Mouse (Mus musculus) embryo, embryonic 9.5 days (tissue): ENCODE results near the gene Eme2.

ENCODE experiments used
- DNase-seq: peaks from one replicate; pipeline ENCODE4 v3.0.0-alpha.2; 2017; ENCODE audit errors: extremely low spot score

Gene Eme2

DNA sequence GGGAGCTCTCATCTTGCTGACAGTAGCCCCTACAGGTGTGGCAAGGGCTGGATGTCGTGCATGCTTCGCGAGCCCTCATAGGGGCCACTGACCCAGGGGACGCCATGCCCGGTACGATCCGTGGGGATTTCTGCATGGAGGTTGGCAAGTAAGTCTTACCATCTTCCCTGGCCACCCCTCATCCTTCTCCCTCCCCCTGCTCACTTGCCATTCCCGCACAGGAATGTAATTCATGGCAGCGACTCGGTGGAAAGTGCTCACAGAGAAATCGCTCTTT, 2.0 kb upstream of the Eme2 start:
- no peak for DNase-seq

DNA sequence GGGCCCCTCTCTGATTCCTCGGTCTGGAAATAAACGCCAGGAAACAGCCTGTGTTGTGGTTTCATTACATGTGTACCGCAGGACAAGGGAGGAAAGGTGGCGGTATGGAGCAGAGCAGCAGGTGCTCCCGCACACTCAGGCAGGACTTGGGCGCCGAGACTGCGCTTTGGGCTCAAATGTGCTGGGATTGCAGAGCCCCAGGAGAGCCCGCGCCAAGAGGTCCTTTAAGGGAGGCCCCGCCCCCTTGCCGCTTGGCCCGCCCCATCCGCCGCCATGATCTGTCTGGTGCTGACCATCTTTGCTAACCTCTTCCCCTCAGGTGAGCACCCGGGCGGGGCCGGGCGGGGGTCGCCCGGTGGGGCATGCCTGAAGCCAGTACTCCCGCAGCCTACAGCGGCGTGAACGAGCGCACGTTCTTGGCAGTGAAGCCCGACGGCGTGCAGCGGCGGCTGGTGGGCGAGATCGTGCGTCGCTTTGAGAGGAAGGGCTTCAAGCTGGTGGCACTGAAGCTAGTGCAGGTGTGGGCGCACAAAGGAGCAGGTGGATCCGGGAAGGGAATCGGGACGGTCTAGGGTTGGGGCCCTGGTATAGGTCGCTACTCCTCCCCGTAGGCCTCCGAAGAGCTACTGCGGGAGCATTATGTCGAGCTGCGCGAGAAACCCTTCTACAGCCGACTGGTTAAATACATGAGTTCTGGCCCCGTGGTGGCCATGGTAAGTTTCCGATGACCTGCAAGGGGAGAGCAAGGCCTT, 1.5 kb upstream of the Eme2 start, which contains the start of gene Nme3:
Nme3 (plus strand) TSS at position 260 of the 752 bp plus-strand sequence.
- peak; percentile 85 for DNase-seq

DNA sequence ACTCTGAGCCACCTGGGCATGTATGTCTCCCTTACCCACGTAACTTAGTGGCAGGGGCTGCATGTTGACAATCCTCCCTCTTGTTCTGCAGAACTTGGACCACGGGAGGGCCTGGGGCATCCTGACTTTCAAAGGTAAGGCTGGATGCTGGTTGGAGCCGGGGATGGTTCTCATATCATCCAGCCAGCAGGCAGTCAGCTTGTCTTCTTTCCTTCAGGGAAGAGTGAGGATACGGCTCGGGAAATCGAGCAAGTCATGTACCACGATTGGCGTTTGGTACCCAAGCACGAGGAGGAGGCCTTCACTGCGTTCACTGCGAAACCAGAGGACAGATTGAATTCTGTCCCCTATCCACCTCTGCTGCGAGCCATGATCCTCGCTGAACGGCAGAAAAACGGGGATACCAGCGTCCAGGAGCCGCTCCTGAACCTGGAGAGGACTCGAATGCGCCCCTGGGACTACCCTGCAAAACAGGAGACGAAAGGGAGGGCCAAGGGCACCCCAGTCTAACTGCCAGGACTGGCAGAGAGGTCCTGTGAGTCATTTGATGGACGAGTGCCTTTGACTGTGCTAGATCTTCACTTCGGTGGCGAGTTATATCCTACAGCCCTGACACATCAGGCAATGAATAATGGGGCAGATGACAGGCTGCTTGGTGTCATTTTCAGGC, 819 bp upstream of the Eme2 start:
- DNase-seq, result no peak

DNA sequence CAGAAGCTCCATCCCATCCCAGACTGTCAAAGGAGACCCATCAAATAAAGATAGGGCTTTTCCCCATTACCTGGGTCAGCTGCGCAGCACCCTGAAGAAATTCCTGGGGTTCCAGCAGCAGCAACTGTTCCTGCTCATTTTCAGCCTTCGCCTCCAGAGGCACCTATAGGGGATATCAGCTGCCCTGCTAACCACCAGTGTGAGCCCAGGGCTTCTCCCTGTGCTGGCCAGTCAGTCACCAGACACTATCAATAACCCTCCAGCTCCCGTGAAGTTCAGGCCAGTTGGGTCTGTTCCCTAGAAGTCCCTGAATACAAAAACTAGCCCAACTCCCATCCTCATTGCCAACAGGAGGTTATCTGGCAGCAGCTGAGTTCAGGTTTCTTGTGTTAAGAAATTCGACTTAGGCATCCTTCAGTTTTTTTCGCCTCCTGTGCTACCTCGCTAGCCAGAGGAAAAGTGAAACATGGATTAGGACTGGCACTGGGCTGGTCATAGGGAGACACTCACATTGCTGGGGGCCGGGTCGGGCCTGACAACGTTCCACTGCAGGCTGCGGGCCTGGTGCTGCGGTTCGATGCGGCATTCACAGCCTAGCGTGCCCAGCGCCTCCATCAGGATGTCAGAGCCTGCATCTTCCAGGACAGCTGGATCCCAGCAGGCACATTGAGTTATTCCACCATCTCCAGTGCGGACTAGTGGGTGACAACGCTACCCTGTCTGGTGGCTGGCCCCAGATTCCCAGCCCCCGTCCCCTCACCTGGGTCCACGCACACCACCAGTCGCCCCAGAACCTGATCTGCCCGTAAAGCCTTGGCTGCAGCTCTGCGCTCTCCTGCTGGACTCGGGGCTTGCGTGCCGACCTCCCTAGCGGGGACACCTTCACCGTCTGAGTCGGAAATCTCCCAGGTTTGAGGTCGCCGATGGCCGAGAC, 559 bp downstream of the Eme2 start:
- no peak for DNase-seq

DNA sequence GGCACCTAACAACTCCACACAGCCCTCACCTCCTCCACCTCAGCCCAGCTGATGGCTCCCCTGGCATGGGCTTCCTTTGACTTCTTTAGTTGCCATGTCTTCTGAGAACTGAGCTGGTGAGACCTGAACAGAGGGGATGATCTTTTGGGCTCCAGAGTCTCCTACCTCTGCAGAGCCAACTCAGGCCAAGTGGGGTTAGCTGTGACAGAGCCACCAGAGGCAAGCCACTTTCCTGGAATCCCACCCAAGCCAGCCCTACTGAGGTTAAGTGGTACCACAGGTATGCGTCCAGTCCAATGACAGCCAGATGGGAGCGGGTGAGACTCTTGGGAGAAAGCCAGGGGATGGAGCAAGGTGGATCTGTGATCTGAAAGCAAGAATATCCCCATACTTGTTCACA, 1.6 kb downstream of the Eme2 start:
- no peak for DNase-seq

DNA sequence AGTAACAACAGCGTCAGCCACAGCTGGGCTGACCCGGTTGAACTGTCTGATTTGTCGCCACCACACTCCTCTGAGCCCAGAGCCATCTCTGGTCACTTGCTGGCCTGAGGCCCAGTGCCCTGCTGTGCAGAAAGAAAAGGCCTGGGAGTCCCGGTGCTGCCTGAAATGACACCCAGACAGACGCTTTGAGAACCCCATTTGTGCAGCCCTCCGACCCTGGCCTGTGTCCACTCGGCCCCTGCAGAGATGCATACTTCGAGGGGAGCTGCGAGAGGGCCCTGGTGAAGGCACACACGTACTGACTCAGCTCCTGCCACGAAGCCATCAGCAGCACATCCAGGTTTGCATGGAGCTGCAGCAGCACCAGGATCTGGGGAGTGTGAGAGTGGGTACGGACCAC, 2.1 kb downstream of the Eme2 start:
- DNase-seq, result no peak

DNA sequence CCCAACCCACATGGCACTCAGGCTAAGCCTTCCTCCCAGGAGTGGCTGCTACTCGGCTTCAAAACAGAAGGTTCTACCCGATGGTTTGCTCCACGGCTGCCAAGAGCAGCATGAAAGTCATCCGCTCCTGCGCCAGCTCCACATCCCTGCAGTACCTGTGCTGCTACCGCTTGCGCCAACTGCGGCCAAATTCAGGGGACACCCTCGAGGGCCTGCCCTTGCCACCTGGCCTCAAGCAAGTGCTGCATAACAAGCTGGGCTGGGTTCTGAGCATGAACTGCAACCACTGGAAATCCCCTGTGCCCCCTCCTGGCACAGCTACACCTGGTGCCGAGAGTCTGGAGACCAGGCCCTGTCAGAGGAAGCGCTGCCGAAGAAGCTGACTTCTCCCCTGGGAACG, 3.6 kb downstream of the Eme2 start:
- no peak for DNase-seq

DNA sequence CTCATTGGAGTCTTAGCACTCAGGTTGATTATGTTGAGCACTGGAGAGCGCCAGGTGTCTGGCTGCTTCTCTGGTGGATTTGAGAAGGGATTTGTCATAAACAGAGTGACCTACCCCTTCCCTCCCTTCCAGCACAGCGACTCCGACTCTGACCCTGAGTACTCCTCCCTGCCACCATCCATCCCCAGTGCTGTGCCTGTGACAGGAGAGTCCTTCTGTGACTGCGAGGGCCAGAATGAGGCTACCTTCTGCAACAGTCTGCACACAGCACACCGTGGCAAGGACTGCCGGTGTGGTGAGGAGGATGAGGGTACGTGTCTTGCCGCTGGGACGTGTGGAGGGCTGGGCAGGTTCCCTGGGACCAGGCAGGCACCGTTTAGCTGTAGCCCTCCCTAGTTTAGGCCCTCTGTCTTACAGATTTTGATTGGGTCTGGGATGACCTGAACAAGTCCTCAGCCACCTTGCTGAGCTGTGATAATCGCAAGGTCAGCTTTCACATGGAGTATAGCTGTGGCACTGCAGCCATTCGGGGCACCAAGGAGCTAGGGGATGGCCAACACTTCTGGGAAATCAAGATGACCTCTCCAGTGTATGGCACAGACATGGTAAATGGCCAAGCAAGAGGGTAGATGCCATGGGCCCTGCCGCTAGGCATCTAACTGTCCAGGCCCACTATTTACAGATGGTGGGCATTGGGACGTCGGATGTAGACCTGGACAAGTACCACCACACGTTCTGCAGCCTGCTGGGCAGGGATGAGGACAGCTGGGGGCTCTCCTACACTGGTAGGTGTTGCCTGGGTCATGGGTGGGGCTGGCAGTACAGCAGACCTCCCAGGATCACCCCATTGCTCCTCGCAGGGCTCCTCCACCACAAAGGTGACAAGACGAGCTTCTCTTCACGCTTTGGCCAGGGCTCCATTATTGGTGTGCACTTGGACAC, 4.5 kb downstream of the Eme2 start:
- no peak for DNase-seq

DNA sequence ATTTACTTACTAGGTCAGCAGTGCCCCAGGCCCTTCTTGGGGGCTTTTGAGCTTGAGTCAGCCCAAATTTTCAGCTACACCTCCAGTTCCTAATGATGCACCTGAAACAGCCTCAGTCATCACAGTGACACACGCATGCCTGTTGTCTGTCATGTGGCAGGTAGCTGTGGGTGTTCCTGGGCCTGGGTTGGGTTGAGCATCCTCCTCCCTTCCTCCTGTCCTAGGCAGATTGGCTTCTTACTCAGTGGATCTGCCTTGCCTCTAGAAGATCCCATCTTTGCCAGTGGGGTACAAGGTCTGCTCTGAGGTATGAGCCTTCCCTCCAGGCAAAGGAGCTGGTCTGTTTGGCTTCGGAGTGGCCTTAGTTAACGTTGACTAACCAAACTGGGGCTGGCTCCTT, 6.0 kb downstream of the Eme2 start:
- DNase-seq, result no peak

DNA sequence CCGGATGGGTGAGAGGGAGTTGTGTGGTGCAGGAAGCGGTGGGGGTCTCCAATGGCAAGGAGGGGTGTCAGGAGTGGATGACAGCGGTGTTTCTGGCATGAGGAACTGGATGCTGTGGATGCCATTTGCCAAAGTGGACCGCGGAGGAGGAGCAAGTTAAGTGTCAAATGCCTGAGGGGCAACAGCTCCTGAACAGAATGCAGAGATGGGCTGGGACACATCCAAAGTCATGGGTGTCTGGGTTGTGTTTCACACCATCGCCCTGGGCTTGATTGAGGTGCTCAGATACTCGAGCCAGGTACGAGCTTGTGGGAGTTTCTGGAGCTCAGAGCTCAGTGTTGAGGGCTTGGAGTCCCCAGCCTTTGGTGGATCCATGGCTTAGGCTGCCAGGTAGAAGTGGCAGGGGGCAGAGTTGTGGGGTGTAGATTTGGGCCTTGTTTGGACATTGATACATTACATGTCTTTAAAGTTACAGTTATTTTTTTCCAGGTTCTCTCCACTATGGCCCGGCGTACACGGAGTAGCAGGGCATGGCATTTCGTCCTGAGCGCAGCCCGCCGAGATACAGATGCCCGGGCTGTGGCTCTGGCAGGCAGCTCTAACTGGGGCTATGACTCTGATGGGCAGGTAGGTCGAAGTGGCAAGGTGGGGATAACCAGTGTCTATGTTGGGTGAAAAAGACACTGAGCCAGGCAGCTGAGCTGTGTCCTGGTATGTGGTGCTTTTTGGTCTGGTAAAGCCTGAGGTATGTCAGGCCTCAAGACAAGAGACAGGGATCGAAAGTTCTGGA, 7.4 kb downstream of the Eme2 start:
- DNase-seq, result no peak

DNA sequence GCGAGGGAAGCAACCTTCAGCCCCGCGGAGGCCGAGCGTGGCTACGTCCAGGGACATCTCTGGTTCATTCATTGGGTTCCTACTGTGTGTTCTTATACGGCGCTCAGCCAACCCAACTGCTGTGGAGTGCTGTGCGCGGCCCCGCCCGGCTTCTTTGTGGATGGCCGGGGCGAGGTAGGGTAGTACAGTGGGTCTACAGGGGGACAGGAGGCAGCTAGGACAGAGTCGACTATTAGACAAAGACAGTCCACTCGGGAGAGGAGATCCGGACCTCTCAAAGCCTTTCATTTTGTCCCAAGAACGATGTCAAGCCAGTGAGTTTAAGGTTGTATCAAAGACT, 8.0 kb downstream of the Eme2 start:
- DNase-seq, result no peak

DNA sequence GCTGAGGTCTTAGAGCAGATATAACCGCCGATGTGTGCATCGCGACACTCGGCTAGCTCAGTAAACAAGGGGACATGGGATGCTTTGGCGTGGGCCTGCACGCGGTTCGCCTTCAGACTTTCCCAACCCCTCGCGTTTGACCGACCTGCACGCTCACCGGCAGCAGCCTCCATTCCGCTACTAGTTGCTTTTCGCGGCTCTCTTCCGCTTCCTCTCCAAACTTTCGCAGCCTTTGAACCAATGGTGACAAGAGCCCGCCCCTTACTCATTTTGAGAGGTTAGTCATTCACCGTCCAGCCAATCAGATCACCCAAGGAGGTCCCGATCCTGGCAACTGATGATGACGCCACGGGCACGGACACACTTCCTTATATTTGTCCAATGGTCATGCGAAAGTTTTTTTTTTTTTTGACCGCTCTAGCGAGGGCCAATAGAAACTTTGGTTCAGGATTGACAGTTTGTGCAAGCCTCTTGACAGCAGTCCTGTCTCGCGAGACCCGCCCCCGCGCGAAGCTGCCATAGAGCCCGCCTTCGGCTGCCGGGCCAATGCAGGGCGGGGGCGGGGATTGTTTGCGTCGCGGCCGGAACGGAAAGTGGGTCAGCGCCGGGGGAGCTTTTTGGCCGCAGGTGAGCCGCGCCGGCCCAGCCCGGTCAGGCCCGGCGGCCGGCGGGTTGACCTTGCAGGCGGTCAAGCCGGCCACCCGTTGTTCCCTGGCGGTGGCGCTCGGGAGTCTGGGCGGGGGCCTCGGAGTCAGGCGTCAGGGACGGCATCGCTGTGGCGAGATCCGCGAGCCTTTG, 8.6 kb downstream of the Eme2 start, which contains the start of the genes Nubp2 and Spsb3:
Nubp2 (minus strand) TSS at position 216 of the 798 bp plus-strand sequence.
Spsb3 (plus strand) TSS at position 510 of the 798 bp plus-strand sequence.
- DNase-seq, result peak; percentile 96

DNA sequence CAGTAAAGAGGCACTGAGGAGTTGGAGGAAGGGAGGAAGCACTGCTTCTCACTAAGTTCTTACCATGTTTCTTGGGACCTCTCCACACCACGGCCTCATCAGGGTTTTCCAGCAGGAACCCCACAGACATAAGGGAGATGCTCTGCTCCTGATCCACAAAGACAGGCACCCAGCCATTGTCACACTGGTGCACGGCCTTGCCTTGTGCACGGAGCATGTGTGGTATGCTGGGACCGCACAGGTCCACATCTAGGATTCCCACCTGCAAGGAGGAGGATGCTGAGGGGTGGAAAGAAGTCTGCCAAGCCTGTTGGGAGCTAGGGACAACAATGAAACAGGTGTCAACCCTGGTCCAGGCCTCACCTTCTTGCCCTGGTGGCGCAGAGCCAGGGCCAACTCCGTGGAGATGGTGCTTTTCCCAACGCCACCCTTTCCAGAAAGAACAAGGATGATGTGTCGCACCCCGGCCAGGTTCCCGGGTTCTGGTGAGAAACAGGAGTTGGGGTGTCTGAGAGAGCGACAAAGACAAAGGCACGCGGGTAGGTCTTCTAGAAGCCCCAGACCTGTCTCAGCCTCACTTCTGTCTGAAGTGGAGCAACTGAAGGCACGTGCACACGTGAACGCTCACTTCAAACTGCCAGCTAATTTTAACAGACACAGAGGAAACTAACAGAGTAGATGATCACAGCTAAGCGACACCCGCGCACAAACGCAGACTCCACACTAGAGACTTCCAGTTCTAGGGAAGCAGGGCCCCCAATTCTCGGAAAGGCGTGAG, 9.3 kb downstream of the Eme2 start:
- DNase-seq, result no peak

DNA sequence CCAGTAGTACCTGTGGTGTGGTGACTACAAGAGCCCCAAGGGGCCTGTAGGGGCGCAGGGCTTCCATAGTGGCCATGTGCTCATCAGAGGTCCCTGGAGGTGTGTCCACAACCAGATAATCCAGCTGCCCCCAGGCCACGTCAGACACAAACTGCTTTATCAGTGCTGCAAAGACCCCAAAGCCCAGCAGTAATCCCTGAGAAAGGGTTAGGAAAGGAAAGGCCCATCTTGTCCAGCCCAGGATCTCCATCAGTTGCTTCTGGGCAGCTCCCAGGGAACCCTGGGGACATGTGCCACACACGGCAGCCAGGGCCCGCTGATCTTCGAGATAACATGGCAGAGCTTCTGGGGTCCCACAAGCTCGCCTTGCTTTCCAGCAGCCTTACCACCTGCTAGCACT, 10.5 kb downstream of the Eme2 start:
- DNase-seq, result no peak

DNA sequence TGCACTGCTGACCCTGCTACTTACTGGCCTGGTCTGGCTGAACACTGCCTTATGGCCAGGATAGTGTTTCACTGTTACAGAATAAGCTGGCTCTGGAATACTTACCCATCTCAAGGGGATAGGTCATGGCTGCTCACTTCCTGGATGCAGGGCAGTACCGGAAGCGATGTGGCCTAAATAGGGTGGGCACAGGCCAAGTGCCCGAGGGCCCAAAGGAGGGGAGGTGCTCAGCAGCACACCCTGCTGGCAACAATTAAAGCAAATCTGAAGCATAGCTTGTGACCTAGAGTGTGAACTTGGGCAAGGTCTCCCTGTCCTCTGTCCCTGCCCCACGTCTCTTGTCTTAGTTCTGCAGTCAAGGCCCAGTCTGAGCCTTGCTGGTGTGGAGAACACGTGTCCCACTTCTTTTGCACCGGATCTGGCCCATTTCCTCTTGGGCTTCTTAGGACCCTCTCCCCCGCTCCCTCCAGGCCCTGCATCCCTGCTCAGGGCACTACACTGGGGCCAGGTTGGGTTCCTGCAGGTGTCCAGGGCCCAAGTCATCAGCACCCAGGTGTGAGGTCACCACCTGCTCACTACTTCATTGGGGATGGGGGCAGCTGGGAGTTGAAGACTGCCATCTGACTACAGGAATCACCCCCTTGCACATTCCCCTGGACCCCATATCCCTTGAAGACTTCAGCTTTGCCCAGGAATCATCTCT, 13.0 kb downstream of the Eme2 start:
- no peak for DNase-seq

DNA sequence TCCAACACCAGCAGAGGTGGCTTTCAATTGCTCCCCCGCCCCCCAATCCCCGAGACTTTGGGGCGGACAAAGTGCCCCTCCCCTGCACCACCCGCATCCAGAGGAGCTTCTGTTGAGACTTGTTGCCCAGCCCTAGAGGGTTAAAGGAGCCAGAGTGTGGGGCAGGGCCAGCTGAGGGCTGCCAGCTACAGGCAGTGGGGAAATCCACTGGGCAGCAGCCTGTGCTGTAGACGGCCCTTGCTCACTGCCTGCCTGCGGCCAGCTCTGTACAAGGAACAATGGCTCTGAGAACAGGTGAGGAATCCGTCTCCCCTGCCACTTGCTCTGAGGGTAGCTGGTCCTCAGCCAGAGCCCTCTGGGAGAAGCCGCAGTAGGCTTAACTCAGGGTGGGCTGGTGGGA, 16.4 kb downstream of the Eme2 start:
- DNase-seq, result no peak

DNA sequence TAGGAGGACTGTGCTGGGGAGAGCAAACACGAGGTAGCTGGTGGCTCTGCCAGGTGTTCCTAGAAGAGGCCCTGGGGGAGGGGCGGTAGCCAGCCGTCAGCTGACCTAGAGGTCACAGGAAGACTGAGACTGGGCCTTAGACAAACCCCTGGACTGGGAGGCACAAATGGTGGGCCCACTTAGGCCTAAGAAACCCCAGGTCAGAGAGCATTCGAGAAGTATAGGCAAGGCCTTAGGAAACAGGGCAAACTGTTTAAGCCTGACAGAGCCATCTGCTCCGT, 16.8 kb downstream of the Eme2 start:
- DNase-seq, result no peak

DNA sequence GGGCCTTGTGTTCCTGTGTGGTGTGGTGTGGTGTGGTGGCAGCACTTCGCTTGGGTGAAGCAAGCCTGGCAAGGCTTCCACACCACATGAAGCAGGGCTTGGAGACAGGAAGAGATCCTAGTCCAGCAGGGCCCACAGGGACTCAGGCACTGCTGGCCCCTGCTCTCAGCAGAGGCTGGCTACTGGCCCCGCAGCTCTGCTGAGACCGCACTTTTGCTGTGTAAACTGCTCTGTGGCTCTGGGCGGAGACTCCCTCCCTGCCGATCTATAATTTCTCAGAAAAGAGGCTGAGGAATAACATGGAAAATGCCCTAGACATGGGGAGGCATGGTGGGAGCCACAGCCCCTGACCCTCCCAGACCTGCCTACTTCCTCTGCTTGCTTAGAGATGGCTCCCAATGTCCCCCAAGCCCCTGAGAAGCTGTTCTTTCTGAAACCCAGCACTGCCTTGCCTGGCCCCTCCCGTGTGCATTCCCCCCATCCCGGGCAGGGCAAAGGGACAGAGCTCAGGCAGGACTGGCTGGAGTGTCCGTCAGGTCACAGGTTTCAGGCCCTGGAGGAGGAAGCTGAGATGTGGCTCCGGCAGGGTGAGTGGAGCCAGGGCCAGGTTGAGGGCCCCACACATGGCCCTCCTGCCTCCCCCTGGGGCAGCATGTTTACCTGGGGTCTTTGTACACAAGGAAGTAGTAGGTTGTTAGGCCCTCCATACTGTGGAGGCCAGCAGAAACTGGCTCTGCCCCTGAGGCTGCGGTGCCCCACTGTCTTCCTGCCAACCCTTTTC, 17.4 kb downstream of the Eme2 start:
- DNase-seq, result no peak
